8 mouse cellular contexts compared by ENCODE assay signal in the genomic region with DNA sequence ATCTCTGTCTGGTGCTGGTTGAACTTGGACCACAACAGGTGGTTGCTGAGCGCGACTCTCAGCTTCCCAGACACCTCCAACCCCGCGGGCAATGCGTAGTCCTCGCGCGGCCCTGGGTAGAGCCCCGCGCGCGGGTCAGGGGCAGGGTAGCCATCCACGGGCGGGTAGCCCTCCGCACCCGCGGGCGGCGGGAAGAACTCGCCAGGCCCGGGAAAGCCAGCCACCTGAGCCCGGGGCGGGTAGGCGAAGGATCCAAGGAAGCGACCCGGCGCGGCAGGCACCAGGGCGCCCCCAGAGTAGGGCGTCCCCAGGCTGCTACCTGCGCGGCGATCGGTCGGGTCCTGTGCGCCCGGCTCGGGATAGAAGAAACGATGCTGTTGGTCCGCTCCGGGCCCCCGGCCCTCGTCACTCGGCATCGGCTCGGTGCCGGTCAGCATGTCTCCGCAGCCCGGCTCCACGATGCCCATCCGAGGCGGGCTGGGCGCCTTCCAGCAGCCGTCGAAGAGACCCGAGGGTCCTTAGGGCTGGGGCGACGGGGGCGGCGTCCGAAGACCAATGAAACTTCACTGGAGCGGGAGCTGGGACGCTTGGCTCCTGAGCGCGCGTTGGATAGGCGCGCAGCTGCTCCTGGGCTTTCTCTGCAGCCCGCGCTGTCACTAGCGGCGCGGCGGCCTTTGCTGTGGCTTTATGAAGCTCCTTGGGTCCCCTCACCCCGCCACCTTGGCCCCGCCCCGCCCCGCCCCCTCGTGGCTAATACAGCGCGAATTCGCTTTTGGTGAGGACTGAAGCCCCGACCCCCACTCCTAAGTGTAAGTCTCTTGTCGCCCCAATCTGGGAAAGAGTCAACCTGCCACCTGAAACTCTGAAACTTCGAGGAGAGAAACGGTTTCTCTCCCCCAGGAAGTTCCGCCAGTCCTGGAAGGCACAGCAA. TPM values are rescaled to one million over a fixed set of nuclear protein-coding genes. Genes with fewer than 3 reads are reported as not detected.
DNase-seq lines count a peak whose midpoint lies in the region; ATAC-seq lines count a peak whose summit lies in the region.

A gene (minus strand): TSS at position 661 of the 931 bp plus-strand sequence.

- no peak within 1 kb of the TSS for H3K27ac ChIP-seq in heart, embryonic 13.5 days (replicated peaks)
- H3K27ac ChIP-seq in hindbrain, embryonic 15.5 days (replicated peaks) = no peak within 1 kb of the TSS

- peak within 1 kb of the TSS; percentile 51 for H3K4me3 ChIP-seq in heart, embryonic 13.5 days
- H3K4me3 ChIP-seq in hindbrain, embryonic 15.5 days = peak within 1 kb of the TSS; percentile 37

- peak within 1 kb of the TSS; percentile 53 for H3K9ac ChIP-seq in heart, embryonic 13.5 days
- no peak within 1 kb of the TSS for H3K9ac ChIP-seq in hindbrain, embryonic 15.5 days

- H3K4me2 ChIP-seq in heart, embryonic 13.5 days = peak within 1 kb of the TSS; percentile 78
- peak within 1 kb of the TSS; percentile 79 for H3K4me2 ChIP-seq in hindbrain, embryonic 15.5 days

- no peak for DNase-seq in heart, adult 11 months
- DNase-seq in R1 (ENCODE audit: low read depth, low spot score) = peak; percentile 79
- DNase-seq in frontal cortex, postnatal 36 days (ENCODE audit: low spot score in 2 of 2) = no peak
- no peak for DNase-seq in gastrocnemius, adult 18-20 months (ENCODE audit: low spot score)
- DNase-seq in urinary bladder, postnatal 25 days (ENCODE audit: low spot score) = no peak

- peaks cover 91% of the 10 kb centered on the region for H3K27me3 ChIP-seq in heart, embryonic 13.5 days (replicated peaks)
- H3K27me3 ChIP-seq in hindbrain, embryonic 15.5 days = peaks cover 62% of the 10 kb centered on the region

- H3K9me3 ChIP-seq in heart, embryonic 13.5 days = no peaks in the 10 kb centered on the region
- H3K9me3 ChIP-seq in hindbrain, embryonic 15.5 days = no peaks in the 10 kb centered on the region

- H3K36me3 ChIP-seq in heart, embryonic 13.5 days = no peaks in the 10 kb centered on the region
- H3K36me3 ChIP-seq in hindbrain, embryonic 15.5 days = no peaks in the 10 kb centered on the region

- WGBS in heart, embryonic 13.5 days = 1% methylated on average over 87 of the region's 87 CpGs
- under 1% methylated on average over 82 of the region's 87 CpGs for WGBS in hindbrain, embryonic 15.5 days

- ATAC-seq in heart, embryonic 13.5 days (ENCODE audit: extremely low read depth, insufficient number of reproducible peaks, low FRiP score, low TSS enrichment) = no peak
- ATAC-seq in hindbrain, embryonic 15.5 days (ENCODE audit: low FRiP score, low read depth) = no peak
- no peak for ATAC-seq in monocyte, adult 5-6 weeks (replicated peaks; ENCODE audit: insufficient number of reproducible peaks, low FRiP score, low TSS enrichment, poor library complexity, severe bottlenecking)

- peaks cover 20% of the 10 kb centered on the region for H3K4me1 ChIP-seq in heart, embryonic 13.5 days
- H3K4me1 ChIP-seq in hindbrain, embryonic 15.5 days (replicated peaks) = peaks cover 16% of the 10 kb centered on the region

RNA-seq across cellular contexts. Expression of the gene that starts here (rescaled TPM):
- polyA plus RNA-seq in heart, embryonic 13.5 days (2015; fragmentation: Nextera tagmentation; extraction: Ambion mirVana) = not detected in 2 replicates
- polyA plus RNA-seq in hindbrain, embryonic 15.5 days (2015; fragmentation: Nextera tagmentation; extraction: Ambion mirVana) = 0.13 TPM in 1 of 2 replicates, not detected in the other
- total RNA-seq in monocyte, adult 5-6 weeks (2017) = 25.3 to 119 TPM (median 30.9 TPM) in 3 replicates
- under 1 TPM; 0.41 to 0.50 TPM for total RNA-seq in gastrocnemius, adult 18-20 months (2021)

Comparison
In these comparisons a context has a peak if more than half of its experiments do, and no peak if none do; other contexts are left out.
1. RNA of the gene that starts here (total RNA-seq): 25.3 to 119 TPM in monocyte, adult 5-6 weeks; 0.41 to 0.50 TPM in gastrocnemius, adult 18-20 months; every median in the first group is over 10 times any median in the second.